Mouse (Mus musculus): ENCODE data around the gene Mutyh. TPM values are rescaled to one million over a fixed set of nuclear protein-coding genes. Genes with fewer than 3 reads are reported as not detected.

Gene Mutyh
- total RNA-seq, 2 experiments from 2014 or later = 1.5 to 3.2 TPM

Other genes with a start within 250 kb of the Mutyh start
- 1 to 10 TPM; 4.6 to 5.7 TPM for gene Ccdc17, start 211.1 kb upstream of the Mutyh start, total RNA-seq (2021)
- gene Nasp, start 179.8 kb upstream of the Mutyh start, total RNA-seq (2021) = 10 to 100 TPM; 47.6 to 49.9 TPM
- gene Akr1a1, start 156.0 kb upstream of the Mutyh start, total RNA-seq (2021) = 100 to 1,000 TPM; 501 TPM
- gene Prdx1, start 122.2 kb upstream of the Mutyh start, total RNA-seq (2021) = 100 to 1,000 TPM; 163 to 170 TPM
- 10 to 100 TPM; 14.6 to 17.0 TPM for gene Mmachc, start 99.3 kb upstream of the Mutyh start, total RNA-seq (2021)
- 1 to 10 TPM; 3.3 to 5.2 TPM for gene Ccdc163, start 99.2 kb upstream of the Mutyh start, total RNA-seq (2021)
- gene Tesk2, start 86.8 kb upstream of the Mutyh start, total RNA-seq (2021) = 1 to 10 TPM; 4.1 to 4.8 TPM
- 10 to 100 TPM; 12.1 to 12.7 TPM for gene Toe1, start 83 bp upstream of the Mutyh start, total RNA-seq (2021)
- gene Hpdl, start 14.0 kb downstream of the Mutyh start, total RNA-seq (2021) = under 1 TPM; 0.44 to 0.72 TPM
- gene Zswim5, start 69.7 kb downstream of the Mutyh start, total RNA-seq (2021) = 1 to 10 TPM; 7.2 to 9.0 TPM
- gene Urod, start 186.7 kb downstream of the Mutyh start, total RNA-seq (2021) = 10 to 100 TPM; 40.8 to 46.3 TPM
- gene Hectd3, start 187.6 kb downstream of the Mutyh start, total RNA-seq (2021) = 10 to 100 TPM; 42.2 to 46.6 TPM
- 10 to 100 TPM; 18.9 to 20.5 TPM for gene Eif2b3, start 211.7 kb downstream of the Mutyh start, total RNA-seq (2021)